26 mouse cellular contexts compared by ENCODE assay signal in the genomic region with DNA sequence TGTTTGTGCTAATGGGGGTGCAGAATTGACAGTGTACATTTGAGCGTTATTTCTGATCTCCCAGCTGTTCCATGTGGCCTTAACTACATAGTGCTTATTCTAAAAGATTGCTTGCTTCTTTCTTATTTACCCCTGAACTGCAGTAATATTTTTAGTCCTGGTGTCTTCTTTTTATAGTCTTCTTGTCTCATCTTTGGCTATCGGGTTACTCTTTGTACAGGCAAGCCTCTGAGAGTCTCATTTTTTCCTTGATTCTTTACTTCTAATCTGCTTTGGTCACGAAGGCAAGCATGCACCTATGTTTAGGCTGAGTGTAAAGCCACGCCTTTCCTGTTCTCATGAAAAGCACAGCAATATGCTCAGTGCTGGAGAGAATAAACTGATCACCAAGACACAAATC.
"Had no signal": no experiment of that assay in that cellular context is flagged by ENCODE, and none has a peak within 500 bp of the region (broad histone marks: within the 10 kb centered on the region; RNA-seq: fewer than 3 reads in every experiment).

No protein-coding gene starts in this region.

- H3K4me2 ChIP-seq: embryonic facial prominence, embryonic 12.5 days; embryonic facial prominence, embryonic 13.5 days; embryonic facial prominence, embryonic 15.5 days; forebrain, embryonic 12.5 days; forebrain, embryonic 13.5 days; forebrain, embryonic 15.5 days had no signal

- ATAC-seq: forebrain, embryonic 13.5 days; forebrain, embryonic 14.5 days; forebrain, embryonic 15.5 days; forebrain, embryonic 16.5 days; forebrain, postnatal 0 days had no signal

- DNase-seq: cerebellum, adult 2 months; cerebellum, adult 8-10 months; cerebellum, adult 9-11 months; cerebellum, postnatal 10 days; cerebellum, postnatal 14 days; cerebellum, postnatal 25 days; cerebellum, postnatal 36 days; embryo, embryonic 11 days; forebrain, postnatal 0 days; gastrocnemius, postnatal 10 days; gastrocnemius, postnatal 25 days; gastrocnemius, postnatal 36 days; heart, adult 11 months; heart, adult 18-20 months; heart, adult 2 months had no signal

- H3K9ac ChIP-seq: embryonic facial prominence, embryonic 12.5 days; embryonic facial prominence, embryonic 13.5 days; embryonic facial prominence, embryonic 15.5 days; forebrain, embryonic 12.5 days; forebrain, embryonic 13.5 days; forebrain, embryonic 15.5 days; forebrain, postnatal 0 days had no signal

- H3K27ac ChIP-seq: embryonic facial prominence, embryonic 10.5 days; embryonic facial prominence, embryonic 12.5 days; embryonic facial prominence, embryonic 13.5 days; embryonic facial prominence, embryonic 15.5 days; forebrain, embryonic 10.5 days; forebrain, embryonic 12.5 days; forebrain, embryonic 13.5 days; forebrain, embryonic 15.5 days; heart, adult 2 months had no signal

- H3K4me1 ChIP-seq: embryonic facial prominence, embryonic 10.5 days; embryonic facial prominence, embryonic 12.5 days; embryonic facial prominence, embryonic 13.5 days; embryonic facial prominence, embryonic 15.5 days; forebrain, embryonic 10.5 days; forebrain, embryonic 12.5 days; forebrain, embryonic 13.5 days; forebrain, embryonic 15.5 days had no signal

- H3K36me3 ChIP-seq: embryonic facial prominence, embryonic 10.5 days; embryonic facial prominence, embryonic 12.5 days; embryonic facial prominence, embryonic 13.5 days; embryonic facial prominence, embryonic 15.5 days; forebrain, embryonic 10.5 days; forebrain, embryonic 12.5 days; forebrain, embryonic 15.5 days had no signal

- H3K9me3 ChIP-seq: embryonic facial prominence, embryonic 10.5 days; embryonic facial prominence, embryonic 12.5 days; embryonic facial prominence, embryonic 13.5 days; embryonic facial prominence, embryonic 15.5 days; forebrain, embryonic 10.5 days; forebrain, embryonic 12.5 days; forebrain, embryonic 13.5 days; forebrain, embryonic 15.5 days had no signal

- H3K4me3 ChIP-seq: embryonic facial prominence, embryonic 10.5 days; embryonic facial prominence, embryonic 12.5 days; embryonic facial prominence, embryonic 13.5 days; embryonic facial prominence, embryonic 15.5 days; erythroblast, embryonic 14.5 days; forebrain, embryonic 10.5 days; forebrain, embryonic 12.5 days; forebrain, embryonic 13.5 days; forebrain, embryonic 15.5 days; heart, adult 2 months had no signal

- H3K27me3 ChIP-seq: embryonic facial prominence, embryonic 12.5 days; embryonic facial prominence, embryonic 13.5 days; embryonic facial prominence, embryonic 15.5 days; forebrain, embryonic 12.5 days; forebrain, embryonic 13.5 days; forebrain, embryonic 15.5 days had no signal
